Mouse (Mus musculus): ENCODE results near the gene Nim1k. TPM values are rescaled to one million over a fixed set of nuclear protein-coding genes. Genes with fewer than 3 reads are reported as not detected.

Gene Nim1k
- polyA plus RNA-seq (2012; rRNA removed) = 5.5 and 5.8 TPM in 2 replicates

- H3K4me1 ChIP-seq (replicated peaks; ENCODE audit: control insufficient read depth, insufficient read depth, low read length) = peaks cover 14% of the 10 kb centered on the region
- DNase-seq = peak; percentile 76
- TF ChIP-seq POLR2A (IDR thresholded peaks at IDR 0.05; ENCODE audit: control insufficient read depth, extremely low read depth, insufficient read depth, low read length, poor library complexity) (peak; percentile 69), CTCF (IDR thresholded peaks at IDR 0.05; ENCODE audit: borderline replicate concordance, control insufficient read depth, extremely low read depth, insufficient read depth, low read length, poor library complexity) (no peak)
- peak within 1 kb of the TSS; percentile 94 for H3K27ac ChIP-seq (ENCODE audit: control insufficient read depth, insufficient read depth, low read length)
- peaks cover 7% of the 10 kb centered on the region; the same call in 1 of the 2 replicates for H3K36me3 ChIP-seq (ENCODE audit: control insufficient read depth, insufficient read depth, low read length)
- H3K27me3 ChIP-seq (ENCODE audit: control insufficient read depth, insufficient read depth, low read length) = no peaks in the 10 kb centered on the region
- WGBS = 1% methylated on average over 43 of the region's 43 CpGs
- peak within 1 kb of the TSS; percentile 98 for H3K4me3 ChIP-seq (ENCODE audit: control insufficient read depth, insufficient read depth, low read length)
Measured at GRCm38 (mm10) chr13:119755681-119756471, at the start of gene Nim1k. Gene Nim1k (minus strand): TSS chr13:119755882.

DNA sequence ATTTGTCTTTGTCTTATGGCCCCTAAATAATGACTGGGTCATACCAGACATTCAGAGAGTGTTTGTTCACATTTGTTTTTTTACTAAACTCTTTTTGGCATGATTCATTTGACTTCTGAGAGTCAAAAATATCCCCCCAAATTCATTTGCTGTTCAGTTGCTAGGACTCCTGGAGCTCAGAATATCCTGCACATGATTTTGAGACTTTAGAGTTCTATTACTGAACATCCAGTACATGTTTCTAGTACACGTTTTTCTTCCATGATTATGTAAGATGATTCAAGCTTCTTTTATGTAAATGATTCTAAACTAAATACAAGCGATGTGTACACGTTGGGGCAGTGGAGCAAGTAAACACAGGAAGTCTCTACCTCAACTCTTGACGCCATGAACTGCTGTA, 42.0 kb upstream of the Nim1k start:
- Histone ChIP-seq H3K36me3 (ENCODE audit: control insufficient read depth, insufficient read depth, low read length) (no peaks in the 10 kb centered on the region), H3K4me1 (replicated peaks; ENCODE audit: control insufficient read depth, insufficient read depth, low read length) (no peaks in the 10 kb centered on the region), H3K27ac (ENCODE audit: control insufficient read depth, insufficient read depth, low read length) (no peak overlapping the region), H3K4me3 (ENCODE audit: control insufficient read depth, insufficient read depth, low read length) (no peak overlapping the region), H3K27me3 (ENCODE audit: control insufficient read depth, insufficient read depth, low read length) (no peaks in the 10 kb centered on the region)
- no peak for DNase-seq
- 78% methylated on average over 4 of the region's 4 CpGs for WGBS
- TF ChIP-seq POLR2A (IDR thresholded peaks at IDR 0.05; ENCODE audit: control insufficient read depth, extremely low read depth, insufficient read depth, low read length, poor library complexity) (no peak), CTCF (IDR thresholded peaks at IDR 0.05; ENCODE audit: borderline replicate concordance, control insufficient read depth, extremely low read depth, insufficient read depth, low read length, poor library complexity) (no peak)

- no peak for TF ChIP-seq CTCF (IDR thresholded peaks at IDR 0.05; ENCODE audit: borderline replicate concordance, control insufficient read depth, extremely low read depth, insufficient read depth, low read length, poor library complexity)
- no peak for TF ChIP-seq POLR2A (IDR thresholded peaks at IDR 0.05; ENCODE audit: control insufficient read depth, extremely low read depth, insufficient read depth, low read length, poor library complexity)
- H3K27ac ChIP-seq (ENCODE audit: control insufficient read depth, insufficient read depth, low read length) = no peak overlapping the region
- peaks cover 12% of the 10 kb centered on the region for H3K4me1 ChIP-seq (replicated peaks; ENCODE audit: control insufficient read depth, insufficient read depth, low read length)
- peaks cover 10% of the 10 kb centered on the region; the same call in 1 of the 2 replicates for H3K36me3 ChIP-seq (ENCODE audit: control insufficient read depth, insufficient read depth, low read length)
- WGBS = 92% methylated on average over 5 of the region's 5 CpGs
- no peaks in the 10 kb centered on the region for H3K27me3 ChIP-seq (ENCODE audit: control insufficient read depth, insufficient read depth, low read length)
- no peak for DNase-seq
- H3K4me3 ChIP-seq (ENCODE audit: control insufficient read depth, insufficient read depth, low read length) = no peak overlapping the region
Measured at GRCm38 (mm10) chr13:119792791-119793404, 37.2 kb upstream of the Nim1k start.

- Histone ChIP-seq H3K4me1 (replicated peaks; ENCODE audit: control insufficient read depth, insufficient read depth, low read length) (peaks cover 12% of the 10 kb centered on the region), H3K36me3 (ENCODE audit: control insufficient read depth, insufficient read depth, low read length) (peaks cover 20% of the 10 kb centered on the region), H3K27ac (ENCODE audit: control insufficient read depth, insufficient read depth, low read length) (no peak overlapping the region), H3K4me3 (ENCODE audit: control insufficient read depth, insufficient read depth, low read length) (peak overlapping the region; percentile 82), H3K27me3 (ENCODE audit: control insufficient read depth, insufficient read depth, low read length) (no peaks in the 10 kb centered on the region)
- 7% methylated on average over 18 of the region's 18 CpGs for WGBS
- TF ChIP-seq CTCF (IDR thresholded peaks at IDR 0.05; ENCODE audit: borderline replicate concordance, control insufficient read depth, extremely low read depth, insufficient read depth, low read length, poor library complexity) = no peak
- TF ChIP-seq POLR2A (IDR thresholded peaks at IDR 0.05; ENCODE audit: control insufficient read depth, extremely low read depth, insufficient read depth, low read length, poor library complexity) = no peak
- DNase-seq = no peak
Measured at GRCm38 (mm10) chr13:119791580-119792135, 36.0 kb upstream of the Nim1k start.

GRCm38 (mm10) chr13:119790761-119791579, 35.3 kb upstream of the Nim1k start, which contains the start of gene Zfp131:
Gene Zfp131 (minus strand): TSS chr13:119790889.
- under 1% methylated on average over 78 of the region's 86 CpGs for WGBS
- Histone ChIP-seq H3K4me1 (replicated peaks; ENCODE audit: control insufficient read depth, insufficient read depth, low read length) (peaks cover 12% of the 10 kb centered on the region), H3K4me3 (ENCODE audit: control insufficient read depth, insufficient read depth, low read length) (peak within 1 kb of the TSS; percentile 82), H3K36me3 (ENCODE audit: control insufficient read depth, insufficient read depth, low read length) (peaks cover 24% of the 10 kb centered on the region), H3K27ac (ENCODE audit: control insufficient read depth, insufficient read depth, low read length) (peak within 1 kb of the TSS; percentile 79), H3K27me3 (ENCODE audit: control insufficient read depth, insufficient read depth, low read length) (no peaks in the 10 kb centered on the region)
- peak; percentile 91 for DNase-seq
- no peak for TF ChIP-seq POLR2A (IDR thresholded peaks at IDR 0.05; ENCODE audit: control insufficient read depth, extremely low read depth, insufficient read depth, low read length, poor library complexity)
- TF ChIP-seq CTCF (IDR thresholded peaks at IDR 0.05; ENCODE audit: borderline replicate concordance, control insufficient read depth, extremely low read depth, insufficient read depth, low read length, poor library complexity) = peak; percentile 7; the same call in 1 of the 2 replicates

Measured in thymus, adult 2 months (tissue).